Comparison of ENCODE assay signal across 13 mouse cellular contexts in the genomic region with DNA sequence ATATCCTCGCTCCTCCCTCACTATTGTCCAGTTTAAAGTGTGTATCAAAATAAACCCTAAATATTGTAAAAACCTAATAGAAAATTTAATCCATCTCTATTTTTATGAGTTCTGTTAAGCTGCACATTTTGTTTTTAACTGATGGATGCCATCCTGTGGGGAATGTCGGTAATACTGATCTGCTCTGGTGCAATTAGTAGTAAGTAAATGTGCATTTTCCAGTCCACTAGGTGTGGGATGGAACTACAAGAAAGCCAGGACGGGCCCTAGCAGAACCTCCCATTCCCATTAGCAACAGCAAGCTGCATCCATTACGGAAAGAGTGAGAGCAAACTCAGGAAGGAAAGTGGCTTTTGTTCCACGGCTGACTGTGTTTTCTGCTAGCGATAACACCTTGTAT.
DNase-seq lines count a peak whose midpoint lies in the region; ATAC-seq lines count a peak whose summit lies in the region.
"Had no signal": no experiment of that assay in that cellular context is flagged by ENCODE, and none has a peak within 500 bp of the region (broad histone marks: within the 10 kb centered on the region; RNA-seq: fewer than 3 reads in every experiment).

No protein-coding gene starts in this region.

- 65% methylated on average over 6 of the region's 6 CpGs for WGBS in hindbrain, embryonic 16.5 days

- DNase-seq in cerebellum, postnatal 14 days: peak; percentile 4 to 8
- no peak for DNase-seq in cerebellum, adult 9-10 months
- DNase-seq in Muller cell, postnatal 12 days (ENCODE audit: inconsistent ontology term): peak; percentile 31
- peak; percentile 65 to 66 for DNase-seq in left cerebral cortex, postnatal 14 days (ENCODE audit: low spot score in 2 of 2)
- no peak for DNase-seq in heart, postnatal 4 days
- DNase-seq in spleen, postnatal 14 days (ENCODE audit: low spot score in 2 of 2): no peak
- no peak for DNase-seq in gastrocnemius, postnatal 25 days
- DNase-seq: heart, postnatal 36 days; kidney, postnatal 25 days; liver; lung, postnatal 36 days had no signal

- H3K27me3 ChIP-seq in hindbrain, embryonic 16.5 days (replicated peaks; ENCODE audit: control insufficient read depth, insufficient read depth, low read length): no peaks in the 10 kb centered on the region

- H3K9ac ChIP-seq in hindbrain, embryonic 16.5 days (ENCODE audit: low read depth, low read length): no peak overlapping the region

- H3K4me2 ChIP-seq in hindbrain, embryonic 16.5 days (ENCODE audit: low read length): no peak overlapping the region

- H3K27ac ChIP-seq in hindbrain, embryonic 16.5 days (ENCODE audit: low read depth, low read length): no peak overlapping the region

- no peaks in the 10 kb centered on the region; the same call in 1 of the 2 replicates for H3K4me1 ChIP-seq in hindbrain, embryonic 16.5 days (ENCODE audit: control insufficient read depth, insufficient read depth, low read depth, low read length)

- H3K9me3 ChIP-seq in hindbrain, embryonic 16.5 days (ENCODE audit: control insufficient read depth, low read length): no peaks in the 10 kb centered on the region
- H3K9me3 ChIP-seq: G1E had no signal

- H3K4me3 ChIP-seq in hindbrain, embryonic 16.5 days (ENCODE audit: low read length): no peak overlapping the region

- intact Hi-C loops in left cerebral cortex, postnatal 14 days (cut with DNase I): loop anchor here (10.0 kb wide), 3 partner anchors 144 to 1896 kb away; a partner anchor contains a TSS

- no peaks in the 10 kb centered on the region for H3K36me3 ChIP-seq in hindbrain, embryonic 16.5 days (ENCODE audit: control insufficient read depth, insufficient read depth, low read length)
- H3K36me3 ChIP-seq: G1E had no signal

- ATAC-seq in hindbrain, embryonic 16.5 days: peak; percentile 56

Comparison
In these comparisons a context has a peak if more than half of its experiments do, and no peak if none do; other contexts are left out.
1. DNase-seq: peak in cerebellum, postnatal 14 days (2 of 2), Muller cell, postnatal 12 days (single experiment) and left cerebral cortex, postnatal 14 days (2 of 2); none in cerebellum, adult 9-10 months (single experiment), heart, postnatal 4 days (single experiment), spleen, postnatal 14 days (0 of 2) and gastrocnemius, postnatal 25 days (single experiment).